Mouse (Mus musculus): ENCODE measurements around the gene Psen1. TPM values are rescaled to one million over a fixed set of nuclear protein-coding genes. Genes with fewer than 3 reads are reported as not detected.

Gene Psen1
- total RNA-seq, 2 experiments from 2014 or later: 33.3 to 35.6 TPM

DNA sequence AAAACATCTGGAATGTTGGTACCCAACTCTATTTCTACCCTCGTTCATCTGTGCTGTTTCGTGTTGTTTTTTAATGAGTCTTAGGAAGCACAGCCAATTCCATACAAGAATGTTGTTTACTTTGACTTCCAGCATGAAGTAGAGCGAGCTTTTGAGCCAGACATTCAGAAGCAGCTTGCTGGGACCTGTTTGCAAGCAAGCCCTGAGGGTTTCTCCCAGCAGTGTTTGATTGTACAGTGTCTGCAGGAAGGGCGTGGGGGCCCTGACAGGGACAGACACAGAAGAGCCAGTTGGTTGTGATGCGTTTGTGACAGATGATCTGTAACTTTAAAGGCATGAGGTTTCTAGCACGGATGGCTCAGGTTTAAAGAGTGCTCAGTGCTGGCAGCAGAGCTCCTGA lies 33.3 kb downstream of the Psen1 start:
- intact Hi-C loops (cut with DNase I): no loop called here

DNA sequence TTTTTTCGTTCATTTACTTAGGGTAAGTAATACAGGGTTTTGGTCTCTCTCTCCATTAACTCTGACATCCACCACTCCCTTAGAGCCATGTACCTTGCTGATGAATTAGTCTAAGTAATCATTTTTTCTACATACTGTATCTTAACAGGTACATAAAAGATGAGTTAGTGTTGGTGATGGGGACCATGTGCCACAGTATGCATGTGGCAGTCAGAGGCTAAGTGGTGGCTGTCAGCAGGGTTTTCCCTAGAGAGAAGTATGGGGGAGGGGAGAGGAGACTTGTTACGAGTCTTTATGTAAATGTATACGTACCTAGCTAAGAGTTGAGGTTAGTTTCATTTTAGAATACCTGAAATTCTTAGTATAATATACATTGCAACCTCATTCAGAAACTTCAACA lies 35.1 kb downstream of the Psen1 start:
- intact Hi-C loops (cut with DNase I): no loop called here
- no peak for DNase-seq

More for the DNA sequence above, 33.3 kb downstream of the Psen1 start:
- no peak for DNase-seq

- intact Hi-C loops (cut with DNase I): no loop called here
- no peak for DNase-seq
Observed at GRCm38 (mm10) chr12:83726510-83727308, 38.8 kb downstream of the Psen1 start.

GRCm38 (mm10) chr12:83732225-83732624 lies 44.3 kb downstream of the Psen1 start:
- no peak for DNase-seq
- intact Hi-C loops (cut with DNase I): no loop called here

DNA sequence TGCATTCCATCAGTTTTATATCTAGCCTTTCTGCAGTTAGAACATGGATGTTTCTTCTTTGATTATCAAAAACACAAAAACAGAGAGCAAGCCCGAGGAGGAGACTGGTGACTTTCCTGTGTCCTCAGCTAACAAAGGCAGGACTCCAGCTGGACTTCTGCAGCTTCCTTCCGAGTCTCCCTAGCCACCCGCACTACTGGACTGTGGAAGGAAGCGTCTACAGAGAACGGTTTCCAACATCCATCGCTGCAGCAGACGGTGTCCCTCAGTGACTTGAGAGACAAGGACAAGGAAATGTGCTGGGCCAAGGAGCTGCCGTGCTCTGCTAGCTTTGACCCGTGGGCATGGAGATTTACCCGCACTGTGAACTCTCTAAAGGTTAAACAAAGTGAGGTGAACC lies 46.1 kb downstream of the Psen1 start:
- no peak for DNase-seq
- intact Hi-C loops (cut with DNase I): no loop called here

- intact Hi-C loops (cut with DNase I): no loop called here
- DNase-seq: no peak
Observed at GRCm38 (mm10) chr12:83736236-83736635, 48.3 kb downstream of the Psen1 start.

DNA sequence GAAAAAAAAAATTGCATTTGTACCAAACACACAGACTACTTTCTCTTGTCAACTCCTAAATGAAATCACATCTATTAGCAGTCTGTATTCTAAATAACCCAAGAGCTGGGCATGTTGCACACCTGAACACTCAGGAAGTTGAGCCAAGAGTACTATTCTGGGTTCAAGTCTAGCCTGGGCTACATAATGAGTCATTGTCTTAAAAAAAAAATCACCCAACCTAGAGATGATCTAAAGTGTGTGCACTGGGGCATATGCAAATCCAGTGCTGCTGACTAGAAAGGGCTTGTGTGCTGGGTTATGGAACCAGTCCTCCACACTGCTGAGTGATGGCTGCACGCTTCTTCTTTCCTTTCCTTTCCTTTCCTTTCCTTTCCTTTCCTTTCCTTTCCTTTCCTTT lies 50.7 kb downstream of the Psen1 start:
- no peak for DNase-seq
- intact Hi-C loops (cut with DNase I): no loop called here

DNA sequence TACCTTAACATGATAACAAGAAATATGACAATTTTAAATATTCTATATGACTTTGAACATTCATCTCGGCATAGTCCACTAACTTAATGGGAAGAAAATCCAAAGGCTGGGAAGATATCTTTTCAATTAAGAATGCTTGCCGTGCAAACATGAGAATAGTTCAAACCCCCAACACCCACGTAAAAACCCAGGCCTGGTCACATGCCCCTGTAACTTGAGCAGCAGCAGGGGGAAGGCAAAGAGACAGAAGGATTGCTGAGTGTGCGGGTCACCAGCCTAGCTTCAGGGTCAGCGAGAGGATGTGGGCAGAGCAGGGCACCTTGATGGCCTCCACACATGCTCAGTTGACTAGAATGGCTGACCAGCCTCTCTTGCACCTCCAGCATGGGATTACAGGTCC lies 53.8 kb downstream of the Psen1 start:
- DNase-seq: no peak
- intact Hi-C loops (cut with DNase I): no loop called here

DNA sequence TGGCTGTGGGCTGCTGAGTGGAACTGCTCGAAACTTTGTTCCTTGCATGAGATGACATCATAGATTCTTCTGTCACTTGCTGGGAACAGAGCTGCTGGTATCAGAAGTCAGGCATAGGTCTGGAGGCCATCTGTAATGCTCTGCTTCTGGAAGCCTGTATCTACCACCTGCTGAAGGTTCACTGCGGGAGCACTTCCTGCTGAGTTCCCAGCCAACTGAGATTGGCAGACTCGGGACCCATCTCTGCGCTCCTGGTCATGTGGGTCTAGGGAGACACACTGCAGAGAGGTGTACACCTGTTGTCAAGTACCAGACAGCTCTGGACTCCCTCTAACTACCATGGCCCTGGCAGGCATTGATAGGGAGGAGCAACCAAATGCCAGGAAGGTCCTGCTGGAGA lies 54.9 kb downstream of the Psen1 start:
- DNase-seq: no peak
- intact Hi-C loops (cut with DNase I): no loop called here

GRCm38 (mm10) chr12:83743712-83744111 lies 55.8 kb downstream of the Psen1 start:
- intact Hi-C loops (cut with DNase I): no loop called here
- no peak for DNase-seq

DNA sequence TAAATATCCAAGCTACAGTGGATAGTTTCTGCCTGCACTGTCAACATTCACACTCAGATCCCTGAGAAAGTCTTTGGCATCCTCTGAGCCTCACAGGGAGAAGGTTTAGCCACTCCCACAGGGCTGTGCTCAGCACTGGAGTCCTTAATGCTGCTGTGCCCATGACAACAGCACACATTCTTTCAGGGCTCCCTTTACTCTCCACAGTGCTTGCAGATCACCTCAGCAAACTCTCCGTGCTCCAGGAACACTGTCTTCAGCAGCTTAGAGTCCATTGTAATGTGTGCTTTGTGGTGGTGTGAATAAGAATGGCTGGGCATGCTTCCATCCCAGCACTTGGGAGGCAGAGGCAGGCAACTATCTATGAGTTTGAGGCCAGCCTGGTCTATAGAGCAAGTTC lies 61.2 kb downstream of the Psen1 start:
- intact Hi-C loops (cut with DNase I): no loop called here
- DNase-seq: no peak

- intact Hi-C loops (cut with DNase I): no loop called here
- DNase-seq: peak; percentile 22 to 32
Observed at GRCm38 (mm10) chr12:83752495-83752894, 64.5 kb downstream of the Psen1 start.

DNA sequence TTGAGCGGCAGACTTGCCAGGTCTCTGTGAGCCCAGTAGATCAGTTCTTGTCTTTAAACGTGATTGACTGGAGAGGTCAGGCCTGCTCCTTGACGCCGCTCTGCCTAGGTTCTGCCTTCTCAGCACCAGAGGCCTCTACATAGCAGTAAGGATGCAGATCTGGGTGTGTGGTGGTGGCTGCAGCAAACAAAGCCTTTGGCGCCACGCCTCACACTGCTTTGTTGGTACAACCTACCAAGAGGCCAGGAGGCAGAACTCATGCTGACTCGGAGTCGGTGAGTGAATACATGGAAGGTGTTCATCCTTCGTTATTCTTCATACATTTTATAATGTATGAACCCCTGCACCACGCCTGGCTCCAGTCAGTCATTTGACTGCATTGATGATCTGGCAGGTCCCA lies 70.8 kb downstream of the Psen1 start:
- DNase-seq: no peak
- intact Hi-C loops (cut with DNase I): no loop called here

GRCm38 (mm10) chr12:83760201-83760600 lies 72.2 kb downstream of the Psen1 start:
- intact Hi-C loops (cut with DNase I): no loop called here
- no peak for DNase-seq

DNA sequence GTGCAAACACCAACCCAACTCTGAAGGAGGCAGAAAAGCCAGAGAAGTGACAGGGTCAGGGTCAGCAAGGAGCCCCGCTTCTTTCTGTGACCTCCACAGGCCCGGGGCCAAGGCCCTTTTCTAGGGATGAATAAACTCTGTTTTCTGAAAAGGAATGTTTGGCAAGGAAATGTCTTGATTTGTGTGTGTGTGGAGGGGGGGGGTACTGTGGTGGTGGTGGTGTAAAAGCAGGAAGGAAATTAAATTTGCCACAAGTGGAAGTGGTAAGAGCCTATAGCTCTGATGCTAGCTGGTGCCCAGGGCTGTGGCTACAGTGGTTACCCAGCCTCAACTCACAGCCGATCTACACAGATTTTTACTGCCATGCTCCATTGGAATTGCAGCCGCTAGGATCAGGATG lies 74.8 kb downstream of the Psen1 start:
- intact Hi-C loops (cut with DNase I): no loop called here
- no peak for DNase-seq

DNA sequence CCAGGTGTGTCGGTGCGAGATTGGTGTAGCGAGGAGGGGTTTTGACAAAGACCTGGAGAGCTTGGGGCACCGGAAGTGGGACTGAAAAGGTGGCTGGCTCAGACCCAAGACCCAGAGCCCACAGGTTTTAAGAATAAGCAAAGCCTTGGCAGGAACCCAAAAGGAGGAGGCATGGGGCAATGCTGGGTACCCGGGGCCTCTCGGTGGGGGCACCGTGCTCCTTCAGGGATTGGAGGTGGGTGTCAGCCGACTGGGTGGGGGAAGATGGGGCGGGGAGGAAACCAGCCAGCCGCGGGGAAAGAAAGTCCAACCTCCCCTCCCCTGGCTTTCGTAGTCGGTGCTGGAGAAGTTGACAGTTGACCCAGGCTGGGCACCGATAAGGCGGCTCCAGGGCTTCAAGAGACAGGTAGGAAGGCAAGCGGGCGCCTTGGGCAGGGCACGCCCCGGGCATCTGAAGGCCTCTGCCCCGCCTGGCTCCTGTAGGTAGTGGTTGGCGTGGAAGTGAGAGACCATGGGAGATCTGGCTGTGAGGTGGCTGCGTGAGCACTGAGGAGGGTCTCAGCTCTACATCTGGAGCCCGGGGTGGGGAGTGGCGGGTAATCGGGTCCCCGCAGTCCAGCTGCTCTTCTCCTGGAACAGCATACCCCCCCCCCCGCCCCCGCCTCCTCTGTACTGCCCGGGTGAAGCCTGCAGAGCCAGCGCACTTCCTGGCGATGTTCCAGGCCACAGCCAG lies 75.5 kb downstream of the Psen1 start, which contains the start of gene Papln:
TSS of gene Papln (plus strand) at position 324 of the 733 bp plus-strand sequence.
- intact Hi-C loops (cut with DNase I): loop anchor here (2.0 kb wide), 1 partner anchor 33 kb away; no protein-coding TSS in a partner anchor
- DNase-seq: peak; percentile 33

DNA sequence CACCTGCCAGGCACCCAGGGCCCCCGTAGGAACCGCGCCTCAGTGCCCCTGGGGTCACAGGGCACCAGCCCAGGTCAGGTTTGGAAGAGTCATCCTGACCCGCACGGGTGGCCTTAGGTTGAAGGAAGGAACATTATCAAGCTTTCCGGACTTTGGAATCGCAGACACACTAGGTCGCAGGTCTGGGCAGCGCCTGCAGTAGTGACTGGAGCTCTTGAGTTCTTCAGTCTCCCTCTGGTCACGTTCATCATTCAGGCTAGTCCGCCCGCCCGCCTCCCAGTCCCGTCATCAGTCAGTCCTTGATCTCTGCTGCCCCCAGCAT lies 76.1 kb downstream of the Psen1 start:
- intact Hi-C loops (cut with DNase I): loop anchor here (2.0 kb wide), 1 partner anchor 33 kb away; no protein-coding TSS in a partner anchor
- DNase-seq: peak; percentile 37 to 42

DNA sequence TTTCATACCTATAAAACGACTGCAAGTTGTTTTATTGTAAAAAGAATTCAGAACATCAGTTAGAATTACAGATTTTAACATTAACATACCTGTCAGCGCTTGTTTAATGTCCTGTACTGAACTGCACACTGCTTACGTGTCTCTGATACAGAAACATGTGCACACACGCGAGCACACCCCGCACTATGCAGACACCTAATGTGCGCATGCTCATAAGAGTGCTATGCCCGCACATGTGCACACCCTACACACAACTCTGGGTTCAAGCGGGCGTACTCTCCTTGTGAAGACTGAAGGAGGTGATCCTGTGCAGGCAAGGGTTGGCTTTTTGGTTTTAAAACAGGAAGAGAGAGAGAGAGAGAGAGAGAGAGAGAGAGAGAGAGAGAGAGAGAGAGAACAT lies 76.6 kb downstream of the Psen1 start:
- DNase-seq: no peak

GRCm38 (mm10) chr12:83765965-83766603 lies 78.1 kb downstream of the Psen1 start:
- intact Hi-C loops (cut with DNase I): loop anchor here (2.0 kb wide), 1 partner anchor 35 kb away; no protein-coding TSS in a partner anchor
- DNase-seq: no peak

More for the DNA sequence above, 76.6 kb downstream of the Psen1 start:
- intact Hi-C loops (cut with DNase I): loop anchor here (2.0 kb wide), 1 partner anchor 34 kb away; no protein-coding TSS in a partner anchor

- intact Hi-C loops (cut with DNase I): no loop called here
- DNase-seq: no peak
Observed at GRCm38 (mm10) chr12:83767833-83768232, 79.9 kb downstream of the Psen1 start.

- DNase-seq: no peak
- intact Hi-C loops (cut with DNase I): no loop called here
Observed at GRCm38 (mm10) chr12:83768235-83768899, 80.4 kb downstream of the Psen1 start.
